Mouse (Mus musculus): ENCODE measurements at regions not wholly inside any gene's neighbourhood (a gene's known extent, or its start where the extent isn't known, plus 50 kb on each side); places are given as distances from the start of the nearest gene placed in this dataset.

DNA sequence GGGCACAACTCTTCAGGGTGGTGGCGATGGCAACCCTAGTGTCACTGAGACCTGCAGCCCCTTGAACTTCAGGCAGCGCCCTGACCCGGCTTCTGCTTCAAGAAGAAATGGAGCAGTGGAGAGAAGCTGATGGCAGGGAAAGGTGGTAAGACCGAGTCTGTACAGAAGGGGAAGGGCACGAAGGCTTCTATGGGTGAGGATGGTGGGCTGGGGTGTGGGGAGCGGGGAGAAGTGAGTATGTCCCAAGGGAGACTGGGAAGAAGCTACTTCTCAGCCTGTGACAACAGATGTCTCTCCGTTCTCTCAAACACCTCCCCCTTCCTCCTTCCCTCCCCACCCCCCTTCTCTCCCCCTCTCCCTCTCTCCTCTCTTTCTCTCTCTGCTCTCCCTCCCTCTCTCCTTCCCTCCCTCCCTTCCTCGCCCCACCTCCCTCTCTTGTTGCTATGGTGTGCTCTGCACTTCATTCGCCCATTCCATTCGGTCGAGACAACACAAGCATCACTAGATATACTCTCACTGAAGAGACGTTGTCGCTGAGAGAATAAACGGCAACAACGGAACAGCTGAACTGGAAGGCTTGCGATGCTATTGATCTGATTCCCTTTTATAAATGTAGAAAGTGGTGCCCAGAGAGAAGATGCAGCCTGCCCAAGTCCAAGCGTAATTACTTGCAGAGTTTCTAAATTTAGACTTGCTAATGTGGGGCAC lies 142.7 kb upstream of the Tox3 start:
- dilution Hi-C loops (cut with MboI; ENCODE audit: extremely low pct_ligation_motif_present, extremely low pct_unique_long_range_greater_than_20kb, low sequenced_read_pairs): no loop called here
- no peak overlapping the region for H3K9ac ChIP-seq (ENCODE audit: insufficient read depth, low read depth)
- no peaks in the 10 kb centered on the region for H3K36me3 ChIP-seq (replicated peaks in 1 of 2; ENCODE audit: control insufficient read depth in 1 of 2, insufficient read depth in 1 of 2, low read length in 1 of 2)
- H3K9me3 ChIP-seq (replicated peaks; ENCODE audit: low read length): no peaks in the 10 kb centered on the region
- in situ Hi-C loops (cut with MboI; ENCODE audit: low pct_ligation_motif_present, low pct_unique_long_range_greater_than_20kb, low sequenced_read_pairs): no loop called here
- H3K4me3 ChIP-seq (replicated peaks in 1 of 3; ENCODE audit: low read depth in 2 of 3, low read length in 2 of 3, poor library complexity in 1 of 3): no peak overlapping the region
- no peak overlapping the region for H3K4me2 ChIP-seq (ENCODE audit: insufficient read depth, low read depth, poor library complexity, severe bottlenecking)
- H3K79me2 ChIP-seq (replicated peaks; ENCODE audit: control insufficient read depth, extremely low read depth, insufficient read depth, poor library complexity, severe bottlenecking): no peaks in the 10 kb centered on the region
- DNase-seq (ENCODE audit: extremely low read depth): no peak
- no peaks in the 10 kb centered on the region for H3K27me3 ChIP-seq (replicated peaks)
- H3K27ac ChIP-seq (ENCODE audit: insufficient read depth, low read depth): no peak overlapping the region
- no peak for TF ChIP-seq ZC3H11A (IDR thresholded peaks at IDR 0.05; ENCODE audit: low read depth, low read length)
- no peak for TF ChIP-seq MXI1 (IDR thresholded peaks at IDR 0.05; ENCODE audit: low read depth, low read length)
- no peak for TF ChIP-seq SMC3 (IDR thresholded peaks at IDR 0.05; ENCODE audit: low read depth, low read length)
- no peak for TF ChIP-seq TBP (conservative IDR thresholded peaks at IDR 0.05; ENCODE audit: low read depth, low read length)
- TF ChIP-seq MAX (IDR thresholded peaks at IDR 0.05; ENCODE audit: low read length): no peak
- no peak for TF ChIP-seq ETS1 (conservative IDR thresholded peaks at IDR 0.05; ENCODE audit: low read depth, low read length)
- TF ChIP-seq MEF2A (IDR thresholded peaks at IDR 0.05; ENCODE audit: borderline replicate concordance, low read depth, low read length): no peak
- TF ChIP-seq CHD2 (IDR thresholded peaks at IDR 0.05; ENCODE audit: low read length): no peak
- no peak for TF ChIP-seq GABPA (IDR thresholded peaks at IDR 0.05; ENCODE audit: insufficient replicate concordance, low read depth, low read length)
- TF ChIP-seq USF2 (conservative IDR thresholded peaks at IDR 0.05; ENCODE audit: low read depth, low read length): no peak
- TF ChIP-seq JUN (IDR thresholded peaks at IDR 0.05; ENCODE audit: insufficient read depth, low read depth, low read length): no peak
- no peak for TF ChIP-seq MAZ (IDR thresholded peaks at IDR 0.05; ENCODE audit: low read depth, low read length)
- TF ChIP-seq NELFE (IDR thresholded peaks at IDR 0.05; ENCODE audit: low read depth, low read length): no peak
- TF ChIP-seq EP300 (IDR thresholded peaks at IDR 0.05; ENCODE audit: low read length): no peak
- TF ChIP-seq ZMIZ1 (IDR thresholded peaks at IDR 0.05; ENCODE audit: low read depth, low read length): no peak
- H3K4me1 ChIP-seq (ENCODE audit: control insufficient read depth in 1 of 2, insufficient read depth in 2 of 2): peaks cover 0 to 8% of the 10 kb centered on the region in 2 experiments; a peak in 1 of 4 replicates

DNA sequence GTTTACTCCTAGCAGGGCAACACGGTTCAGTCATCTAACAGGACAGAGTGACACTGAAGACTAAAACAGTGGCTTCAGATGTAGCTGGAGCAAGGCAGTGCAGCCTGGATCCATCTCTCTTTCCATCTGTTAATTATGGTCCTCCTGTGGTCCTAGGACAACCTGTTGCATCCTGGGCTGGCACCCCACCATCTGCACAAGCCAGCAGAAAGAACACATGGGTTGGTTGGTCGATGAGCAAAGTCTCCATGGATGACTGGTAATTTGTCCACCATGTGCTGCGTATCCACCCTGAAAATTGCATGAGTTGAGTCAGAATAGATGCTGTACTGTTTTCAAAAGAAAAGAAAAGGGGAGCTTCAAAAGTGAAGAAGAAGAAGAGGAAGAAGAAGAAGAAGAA lies 138.4 kb upstream of the Tox3 start:
- Histone ChIP-seq H3K27ac (ENCODE audit: insufficient read depth, low read depth) (no peak overlapping the region), H3K79me2 (replicated peaks; ENCODE audit: control insufficient read depth, extremely low read depth, insufficient read depth, poor library complexity, severe bottlenecking) (no peaks in the 10 kb centered on the region), H3K4me2 (ENCODE audit: insufficient read depth, low read depth, poor library complexity, severe bottlenecking) (no peak overlapping the region), H3K4me3 (replicated peaks in 1 of 3; ENCODE audit: low read depth in 2 of 3, low read length in 2 of 3, poor library complexity in 1 of 3) (no peak overlapping the region), H3K4me1 (ENCODE audit: control insufficient read depth in 1 of 2, insufficient read depth in 2 of 2) (peaks cover 0 to 8% of the 10 kb centered on the region in 2 experiments; a peak in 1 of 4 replicates), H3K27me3 (replicated peaks) (no peaks in the 10 kb centered on the region), H3K9me3 (replicated peaks; ENCODE audit: low read length) (no peaks in the 10 kb centered on the region), H3K36me3 (replicated peaks in 1 of 2; ENCODE audit: control insufficient read depth in 1 of 2, insufficient read depth in 1 of 2, low read length in 1 of 2) (no peaks in the 10 kb centered on the region), H3K9ac (ENCODE audit: insufficient read depth, low read depth) (no peak overlapping the region)
- TF ChIP-seq ETS1 (conservative IDR thresholded peaks at IDR 0.05; ENCODE audit: low read depth, low read length) (no peak), SIN3A (IDR thresholded peaks at IDR 0.05; ENCODE audit: low read length) (no peak), ELF1 (IDR thresholded peaks at IDR 0.05; ENCODE audit: low read depth, low read length) (no peak), MAZ (IDR thresholded peaks at IDR 0.05; ENCODE audit: low read depth, low read length) (no peak)
- in situ Hi-C loops (cut with MboI; ENCODE audit: low pct_ligation_motif_present, low pct_unique_long_range_greater_than_20kb, low sequenced_read_pairs): no loop called here
- DNase-seq (ENCODE audit: extremely low read depth): no peak
- dilution Hi-C loops (cut with MboI; ENCODE audit: extremely low pct_ligation_motif_present, extremely low pct_unique_long_range_greater_than_20kb, low sequenced_read_pairs): no loop called here

All from CH12.LX (cell line).